ENCODE assay signal across 10 mouse cellular contexts in the genomic region with DNA sequence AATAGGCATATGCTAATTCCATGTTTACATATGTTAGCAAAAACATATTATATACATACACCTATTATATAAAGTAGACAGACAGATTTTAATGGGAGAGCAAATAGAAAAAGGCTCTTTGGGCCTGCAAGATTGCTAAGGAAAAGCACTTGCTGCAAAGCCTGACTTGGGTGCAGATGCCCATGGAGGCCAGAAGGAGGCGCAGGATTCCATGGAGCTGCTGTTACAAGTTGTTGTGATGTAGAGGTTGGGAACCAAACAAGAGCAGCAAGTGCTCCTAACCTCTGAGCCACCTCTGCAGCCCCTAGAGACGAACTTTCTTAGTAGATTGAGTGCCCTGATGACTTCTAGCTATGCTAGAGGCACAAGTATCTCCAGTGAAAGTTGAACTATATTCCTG. TPM values are rescaled to one million over a fixed set of nuclear protein-coding genes. Genes with fewer than 3 reads are reported as not detected.
A peak's percentile ranks its signal among the peaks of the same experiment; 100 is the strongest.
DNase-seq lines count a peak whose midpoint lies in the region; ATAC-seq and TF ChIP-seq lines count a peak whose summit lies in the region.
"Had no signal": no experiment of that assay in that cellular context is flagged by ENCODE, and none has a peak within 500 bp of the region (broad histone marks: within the 10 kb centered on the region; RNA-seq: fewer than 3 reads in every experiment).

No protein-coding gene starts in this region.

- H3K27ac ChIP-seq in liver, postnatal 0 days (ENCODE audit: low read depth): no peak overlapping the region
- no peak overlapping the region for H3K27ac ChIP-seq in liver, embryonic 11.5 days (ENCODE audit: low read depth, low read length)
- H3K27ac ChIP-seq: heart, embryonic 15.5 days; limb, embryonic 12.5 days had no signal

- 27% methylated on average over 2 of the region's 2 CpGs for WGBS in liver, postnatal 0 days (ENCODE audit: insufficient replicate concordance)
- 12% methylated on average over 2 of the region's 2 CpGs for WGBS in liver, embryonic 11.5 days

- H3K4me1 ChIP-seq in liver, postnatal 0 days (ENCODE audit: insufficient read depth): no peaks in the 10 kb centered on the region
- H3K4me1 ChIP-seq in liver, embryonic 11.5 days (replicated peaks; ENCODE audit: control insufficient read depth, insufficient read depth, low read length): no peaks in the 10 kb centered on the region
- H3K4me1 ChIP-seq: heart, embryonic 15.5 days; limb, embryonic 12.5 days had no signal

- peak; percentile 17 to 36 for DNase-seq in cerebellum, postnatal 10 days
- no peak for DNase-seq in cerebellum, adult 11 months
- DNase-seq in liver, postnatal 0 days: peak; percentile 49
- DNase-seq in liver, embryonic 11.5 days (ENCODE audit: low spot score): no peak
- peak; percentile 16 for DNase-seq in T-cell, adult 2 months (ENCODE audit: low spot score)
- peak; percentile 59 for DNase-seq in retina, postnatal 1 day
- no peak for DNase-seq in spleen, postnatal 14 days (ENCODE audit: low spot score in 2 of 2)

- TF ChIP-seq EP300 in liver, postnatal 0 days (IDR thresholded peaks at IDR 0.05; ENCODE audit: low read depth): no peak

- ATAC-seq in liver, postnatal 0 days: no peak
- ATAC-seq in liver, embryonic 11.5 days (replicated peaks; ENCODE audit: low FRiP score): no peak
- no peak for ATAC-seq in frontal cortex, adult (ENCODE audit: low TSS enrichment)

- peaks cover 14% of the 10 kb centered on the region for H3K36me3 ChIP-seq in liver, postnatal 0 days (replicated peaks; ENCODE audit: insufficient read depth, low read length)
- no peaks in the 10 kb centered on the region for H3K36me3 ChIP-seq in liver, embryonic 11.5 days (ENCODE audit: control insufficient read depth, insufficient read depth, low read length)

- H3K4me3 ChIP-seq in liver, postnatal 0 days (ENCODE audit: low read depth, low read length): no peak overlapping the region
- no peak overlapping the region for H3K4me3 ChIP-seq in liver, embryonic 11.5 days (ENCODE audit: low read depth, low read length)
- H3K4me3 ChIP-seq: heart, embryonic 15.5 days; limb, embryonic 12.5 days had no signal

- no peaks in the 10 kb centered on the region for H3K27me3 ChIP-seq in liver, postnatal 0 days (ENCODE audit: insufficient read depth, low read length)
- H3K27me3 ChIP-seq in liver, embryonic 11.5 days (replicated peaks; ENCODE audit: control insufficient read depth, insufficient read depth, low read length): no peaks in the 10 kb centered on the region
- H3K27me3 ChIP-seq: heart, embryonic 15.5 days; limb, embryonic 12.5 days had no signal

- no peaks in the 10 kb centered on the region for H3K9me3 ChIP-seq in liver, postnatal 0 days (ENCODE audit: low read length)
- H3K9me3 ChIP-seq in liver, embryonic 11.5 days (ENCODE audit: control insufficient read depth, low read length): no peaks in the 10 kb centered on the region
- H3K9me3 ChIP-seq: heart, embryonic 15.5 days; limb, embryonic 12.5 days had no signal

- TF ChIP-seq CTCF in liver, postnatal 0 days (IDR thresholded peaks at IDR 0.05; ENCODE audit: low read depth): peak; percentile 78

- no peak overlapping the region for H3K9ac ChIP-seq in liver, postnatal 0 days (replicated peaks)
- no peak overlapping the region for H3K9ac ChIP-seq in liver, embryonic 11.5 days (ENCODE audit: low read depth, low read length)
- H3K9ac ChIP-seq: heart, embryonic 15.5 days; limb, embryonic 12.5 days had no signal

- H3K4me2 ChIP-seq in liver, postnatal 0 days (ENCODE audit: low read depth, low read length): no peak overlapping the region
- H3K4me2 ChIP-seq in liver, embryonic 11.5 days: no peak overlapping the region
- H3K4me2 ChIP-seq: heart, embryonic 15.5 days; limb, embryonic 12.5 days had no signal

RNA-seq across cellular contexts. Expression of a gene that starts 9.7 kb away (rescaled TPM):
- 44.6 and 48.9 TPM in 2 replicates for polyA plus RNA-seq in liver, postnatal 0 days (2015; fragmentation: Nextera tagmentation; extraction: Ambion mirVana)
- polyA plus RNA-seq in liver, embryonic 11.5 days (2014; fragmentation: Nextera tagmentation; extraction: Ambion mirVana): 69.4 and 70.1 TPM in 2 replicates

RNA-seq across cellular contexts. Expression of a gene that starts 24.5 kb away (rescaled TPM):
- polyA plus RNA-seq in liver, postnatal 0 days (2015; fragmentation: Nextera tagmentation; extraction: Ambion mirVana): 0.71 and 1.0 TPM in 2 replicates
- 0.53 and 0.55 TPM in 2 replicates for polyA plus RNA-seq in liver, embryonic 11.5 days (2014; fragmentation: Nextera tagmentation; extraction: Ambion mirVana)

RNA-seq across cellular contexts. Expression of a gene that starts 35.8 kb away (rescaled TPM):
- 19.1 and 19.8 TPM in 2 replicates for polyA plus RNA-seq in liver, postnatal 0 days (2015; fragmentation: Nextera tagmentation; extraction: Ambion mirVana)
- polyA plus RNA-seq in liver, embryonic 11.5 days (2014; fragmentation: Nextera tagmentation; extraction: Ambion mirVana): 3.0 and 3.4 TPM in 2 replicates

RNA-seq across cellular contexts. Expression of a gene that starts 36.2 kb away (rescaled TPM):
- polyA plus RNA-seq in liver, postnatal 0 days (2015; fragmentation: Nextera tagmentation; extraction: Ambion mirVana): 1.1 and 1.6 TPM in 2 replicates
- polyA plus RNA-seq in liver, embryonic 11.5 days (2014; fragmentation: Nextera tagmentation; extraction: Ambion mirVana): 0.22 and 0.27 TPM in 2 replicates

RNA-seq across cellular contexts. Expression of a gene that starts 42.3 kb away (rescaled TPM):
- not detected in 2 replicates for polyA plus RNA-seq in liver, postnatal 0 days (2015; fragmentation: Nextera tagmentation; extraction: Ambion mirVana)
- not detected in 2 replicates for polyA plus RNA-seq in liver, embryonic 11.5 days (2014; fragmentation: Nextera tagmentation; extraction: Ambion mirVana)
- polyA plus RNA-seq: heart, embryonic 15.5 days; limb, embryonic 12.5 days had no signal

Comparison
In these comparisons a context has a peak if more than half of its experiments do, and no peak if none do; other contexts are left out.
1. DNase-seq: peak in cerebellum, postnatal 10 days (2 of 2), liver, postnatal 0 days (single experiment), T-cell, adult 2 months (single experiment) and retina, postnatal 1 day (single experiment); none in cerebellum, adult 11 months (single experiment), liver, embryonic 11.5 days (single experiment) and spleen, postnatal 14 days (0 of 2).